Mouse (Mus musculus) brain, embryonic 14.5 days (tissue): ENCODE measurements at regions not wholly inside any gene's neighbourhood (a gene's known extent, or its start where the extent isn't known, plus 50 kb on each side); places are given as distances from the start of the nearest gene placed in this dataset.
"Not testable (repeated sequence)": the region's sequence is repeated elsewhere in the genome, so short reads cannot be mapped to it uniquely, and the experiment has no call there.

Source experiments
- DNase-seq: peaks from one replicate; pipeline ENCODE4 v3.0.0-alpha.2; 2011; ENCODE audit warnings: low read depth
- CTCF ChIP-seq: fragments of 200-500 bp; IDR thresholded peaks from 2 replicates; pipeline ENCODE4 v1.5.1; 2012; ENCODE audit warnings: inconsistent platforms, mild to moderate bottlenecking, moderate library complexity, borderline replicate concordance; ENCODE audit not compliant: insufficient read depth, insufficient read length; ENCODE audit errors: extremely low read depth
- POLR2A ChIP-seq: fragments of 200-500 bp; IDR thresholded peaks from 2 replicates; pipeline ENCODE4 v1.6.1; 2012; ENCODE audit warnings: mild to moderate bottlenecking, inconsistent platforms, borderline replicate concordance; ENCODE audit not compliant: poor library complexity, insufficient read depth, insufficient read length, severe bottlenecking; ENCODE audit errors: extremely low read depth

GRCm38 (mm10) chr1:128504371-128504770 is 87.2 kb upstream of the Dars start:
- no peak for DNase-seq
- TF ChIP-seq POLR2A (no peak), CTCF (no peak)

GRCm38 (mm10) chr1:128498042-128498772 is 81.0 kb upstream of the Dars start:
- no peak for DNase-seq
- TF ChIP-seq POLR2A (no peak), CTCF (no peak)

- TF ChIP-seq CTCF (no peak), POLR2A (no peak)
Observed at GRCm38 (mm10) chr1:128492251-128492650, 75.1 kb upstream of the Dars start.

GRCm38 (mm10) chr1:128487181-128487580 is 70.0 kb upstream of the Dars start:
- not testable (repeated sequence) for DNase-seq

More at GRCm38 (mm10) chr1:128492251-128492650, 75.1 kb upstream of the Dars start:
- DNase-seq, result no peak

GRCm38 (mm10) chr1:128478376-128478775 is 61.2 kb upstream of the Dars start:
- no peak for DNase-seq
- no peak for TF ChIP-seq POLR2A
- TF ChIP-seq CTCF, result no peak

- TF ChIP-seq POLR2A, result no peak
- no peak for TF ChIP-seq CTCF
Observed at GRCm38 (mm10) chr1:128477653-128478052, 60.5 kb upstream of the Dars start.

GRCm38 (mm10) chr1:128472713-128473230 is 55.6 kb upstream of the Dars start:
- TF ChIP-seq CTCF, result no peak
- TF ChIP-seq POLR2A, result no peak
- no peak for DNase-seq

More at GRCm38 (mm10) chr1:128477653-128478052, 60.5 kb upstream of the Dars start:
- no peak for DNase-seq

GRCm38 (mm10) chr1:128472022-128472712 is 55.0 kb upstream of the Dars start:
- peak; percentile 96 for DNase-seq
- TF ChIP-seq CTCF, result no peak
- TF ChIP-seq POLR2A, result no peak

GRCm38 (mm10) chr1:128470786-128471185 is 53.6 kb upstream of the Dars start:
- TF ChIP-seq CTCF (no peak), POLR2A (no peak)
- peak; percentile 69 for DNase-seq

- DNase-seq, result no peak
- TF ChIP-seq POLR2A (no peak), CTCF (no peak)
Observed at GRCm38 (mm10) chr1:128469054-128469453, 51.9 kb upstream of the Dars start.
